ENCODE assay signal across 26 mouse cellular contexts in genomic region chr2:160584568-160584967, GRCm38 (mm10).
DNase-seq lines count a peak whose midpoint lies in the region; ATAC-seq and TF ChIP-seq lines count a peak whose summit lies in the region.
"Had no signal": no experiment of that assay in that cellular context is flagged by ENCODE, and none has a peak within 500 bp of the region (broad histone marks: within the 10 kb centered on the region; RNA-seq: fewer than 3 reads in every experiment).

No protein-coding gene starts in this region.

- no peak for TF ChIP-seq CTCF in forebrain, postnatal 0 days (IDR thresholded peaks at IDR 0.05; ENCODE audit: low read depth)
- TF ChIP-seq CTCF in midbrain, postnatal 0 days (IDR thresholded peaks at IDR 0.05) = no peak

- H3K9ac ChIP-seq in forebrain, postnatal 0 days = no peak overlapping the region
- H3K9ac ChIP-seq in forebrain, embryonic 13.5 days = 0 out of 2 replicates have a peak overlapping the region, but pooled peaks have one; percentile 1
- no peak overlapping the region for H3K9ac ChIP-seq in forebrain, embryonic 12.5 days
- no peak overlapping the region for H3K9ac ChIP-seq in midbrain, embryonic 14.5 days (replicated peaks; ENCODE audit: low read length)
- H3K9ac ChIP-seq in midbrain, postnatal 0 days (replicated peaks; ENCODE audit: low read length, poor library complexity, severe bottlenecking) = no peak overlapping the region
- H3K9ac ChIP-seq: embryonic facial prominence, embryonic 13.5 days; embryonic facial prominence, embryonic 15.5 days had no signal

- peaks cover 38% of the 10 kb centered on the region for H3K4me1 ChIP-seq in forebrain, embryonic 10.5 days
- no peaks in the 10 kb centered on the region for H3K4me1 ChIP-seq in forebrain, postnatal 0 days (ENCODE audit: insufficient read depth)
- peaks cover 24% of the 10 kb centered on the region for H3K4me1 ChIP-seq in forebrain, embryonic 13.5 days
- H3K4me1 ChIP-seq in forebrain, embryonic 12.5 days = peaks cover 32% of the 10 kb centered on the region
- peaks cover 12% of the 10 kb centered on the region for H3K4me1 ChIP-seq in midbrain, embryonic 14.5 days (ENCODE audit: control insufficient read depth, insufficient read depth, low read length)
- no peaks in the 10 kb centered on the region for H3K4me1 ChIP-seq in midbrain, postnatal 0 days (ENCODE audit: insufficient read depth, low read length)
- H3K4me1 ChIP-seq: embryonic facial prominence, embryonic 13.5 days had no signal

- H3K36me3 ChIP-seq in forebrain, embryonic 10.5 days (replicated peaks) = no peaks in the 10 kb centered on the region
- no peaks in the 10 kb centered on the region for H3K36me3 ChIP-seq in forebrain, postnatal 0 days (ENCODE audit: insufficient read depth)
- H3K36me3 ChIP-seq in forebrain, embryonic 13.5 days (ENCODE audit: poor library complexity, severe bottlenecking) = no peaks in the 10 kb centered on the region
- no peaks in the 10 kb centered on the region for H3K36me3 ChIP-seq in forebrain, embryonic 12.5 days (replicated peaks)
- no peaks in the 10 kb centered on the region for H3K36me3 ChIP-seq in midbrain, embryonic 14.5 days (ENCODE audit: control insufficient read depth, insufficient read depth, low read length)
- no peaks in the 10 kb centered on the region for H3K36me3 ChIP-seq in midbrain, postnatal 0 days (ENCODE audit: insufficient read depth, low read length)
- H3K36me3 ChIP-seq: embryonic facial prominence, embryonic 13.5 days; embryonic facial prominence, embryonic 15.5 days; G1E had no signal

- H3K4me3 ChIP-seq in forebrain, embryonic 10.5 days = no peak overlapping the region
- no peak overlapping the region for H3K4me3 ChIP-seq in forebrain, postnatal 0 days (ENCODE audit: low read depth, low read length)
- no peak overlapping the region for H3K4me3 ChIP-seq in forebrain, embryonic 13.5 days
- no peak overlapping the region for H3K4me3 ChIP-seq in forebrain, embryonic 12.5 days (replicated peaks)
- no peak overlapping the region for H3K4me3 ChIP-seq in midbrain, embryonic 14.5 days (replicated peaks; ENCODE audit: low read depth, low read length)
- no peak overlapping the region for H3K4me3 ChIP-seq in midbrain, postnatal 0 days (ENCODE audit: low read depth, low read length)
- H3K4me3 ChIP-seq: embryonic facial prominence, embryonic 13.5 days; embryonic facial prominence, embryonic 15.5 days; erythroblast, embryonic 14.5 days had no signal

- peaks cover 41% of the 10 kb centered on the region for H3K27me3 ChIP-seq in forebrain, embryonic 10.5 days (ENCODE audit: poor library complexity, severe bottlenecking)
- peaks cover 7% of the 10 kb centered on the region; the same call in 1 of the 2 replicates for H3K27me3 ChIP-seq in forebrain, postnatal 0 days (ENCODE audit: insufficient read depth, low read length)
- peaks cover 19% of the 10 kb centered on the region for H3K27me3 ChIP-seq in forebrain, embryonic 13.5 days
- peaks cover 40% of the 10 kb centered on the region for H3K27me3 ChIP-seq in forebrain, embryonic 12.5 days
- peaks cover 3% of the 10 kb centered on the region; the same call in 1 of the 2 replicates for H3K27me3 ChIP-seq in midbrain, embryonic 14.5 days (ENCODE audit: control insufficient read depth, insufficient read depth, low read length)
- H3K27me3 ChIP-seq in midbrain, postnatal 0 days (ENCODE audit: insufficient read depth, low read length) = peaks cover 3% of the 10 kb centered on the region; the same call in 1 of the 2 replicates

- no peak for ATAC-seq in forebrain, postnatal 0 days
- ATAC-seq in forebrain, embryonic 13.5 days = no peak
- ATAC-seq in forebrain, embryonic 12.5 days (ENCODE audit: low FRiP score) = no peak; the same call in 1 of the 2 replicates
- no peak for ATAC-seq in midbrain, embryonic 14.5 days (ENCODE audit: low FRiP score, low TSS enrichment)
- ATAC-seq in midbrain, postnatal 0 days (ENCODE audit: low FRiP score) = no peak
- ATAC-seq: activated CD4-positive, CD25-positive, alpha-beta regulatory T cell, adult 4 months; CD4-positive, CD25-positive, alpha-beta regulatory T cell, adult 4 months; Patski had no signal

- no peak overlapping the region for H3K4me2 ChIP-seq in forebrain, postnatal 0 days (ENCODE audit: low read depth)
- H3K4me2 ChIP-seq in forebrain, embryonic 13.5 days = peak overlapping the region; percentile 16; the same call in 1 of the 2 replicates
- H3K4me2 ChIP-seq in forebrain, embryonic 12.5 days = no peak overlapping the region
- no peak overlapping the region for H3K4me2 ChIP-seq in midbrain, embryonic 14.5 days (ENCODE audit: low read length)
- no peak overlapping the region for H3K4me2 ChIP-seq in midbrain, postnatal 0 days (ENCODE audit: low read depth, low read length, poor library complexity, severe bottlenecking)
- H3K4me2 ChIP-seq: embryonic facial prominence, embryonic 13.5 days; embryonic facial prominence, embryonic 15.5 days had no signal

- H3K9me3 ChIP-seq in forebrain, embryonic 10.5 days = no peaks in the 10 kb centered on the region
- H3K9me3 ChIP-seq in forebrain, postnatal 0 days (ENCODE audit: low read length) = no peaks in the 10 kb centered on the region
- 0 out of 2 replicates have a peak, but pooled peaks cover 4% of the 10 kb centered on the region for H3K9me3 ChIP-seq in forebrain, embryonic 13.5 days (replicated peaks)
- no peaks in the 10 kb centered on the region for H3K9me3 ChIP-seq in forebrain, embryonic 12.5 days
- H3K9me3 ChIP-seq in midbrain, embryonic 14.5 days (ENCODE audit: control insufficient read depth, low read length) = no peaks in the 10 kb centered on the region
- no peaks in the 10 kb centered on the region for H3K9me3 ChIP-seq in midbrain, postnatal 0 days (ENCODE audit: low read length)
- H3K9me3 ChIP-seq: embryonic facial prominence, embryonic 13.5 days; embryonic facial prominence, embryonic 15.5 days; G1E had no signal

- DNase-seq in forebrain, embryonic 10.5 days (ENCODE audit: extremely low spot score, low spot score) = no peak
- no peak for DNase-seq in forebrain, postnatal 0 days
- DNase-seq in midbrain, embryonic 14.5 days = peak; percentile 57
- no peak for DNase-seq in midbrain, postnatal 0 days (ENCODE audit: low spot score)
- peak; percentile 79 for DNase-seq in retina, postnatal 1 day
- DNase-seq in right cerebral cortex, adult 2 months (ENCODE audit: low spot score in 2 of 2) = no peak
- DNase-seq: adrenal gland, adult 8-10 months; adrenal gland, postnatal 14 days; adrenal gland, postnatal 36 days; B cell, adult 2 months; cerebellum, adult 11 months; cerebellum, adult 18-20 months; cerebellum, adult 8-10 months; cerebellum, adult 9-11 months; cerebellum, postnatal 14 days; cerebellum, postnatal 36 days; embryo, embryonic 11 days had no signal

- H3K27ac ChIP-seq in forebrain, embryonic 10.5 days = 0 out of 2 replicates have a peak overlapping the region, but pooled peaks have one; percentile 25
- H3K27ac ChIP-seq in forebrain, postnatal 0 days (ENCODE audit: low read depth, low read length) = no peak overlapping the region
- H3K27ac ChIP-seq in forebrain, embryonic 13.5 days = no peak overlapping the region
- H3K27ac ChIP-seq in forebrain, embryonic 12.5 days = no peak overlapping the region
- no peak overlapping the region for H3K27ac ChIP-seq in midbrain, embryonic 14.5 days (replicated peaks; ENCODE audit: low read depth, low read length)
- no peak overlapping the region for H3K27ac ChIP-seq in midbrain, postnatal 0 days (ENCODE audit: low read depth, low read length)
- H3K27ac ChIP-seq: embryonic facial prominence, embryonic 13.5 days; embryonic facial prominence, embryonic 15.5 days had no signal

- WGBS in forebrain, embryonic 10.5 days = 48% methylated on average over 9 of the region's 9 CpGs
- WGBS in forebrain, postnatal 0 days = 14% methylated on average over 9 of the region's 9 CpGs
- 8% methylated on average over 9 of the region's 9 CpGs for WGBS in forebrain, embryonic 13.5 days
- WGBS in forebrain, embryonic 12.5 days = 17% methylated on average over 9 of the region's 9 CpGs
- WGBS in midbrain, embryonic 14.5 days = 32% methylated on average over 9 of the region's 9 CpGs
- 28% methylated on average over 9 of the region's 9 CpGs for WGBS in midbrain, postnatal 0 days

Comparison
In these comparisons a context has a peak if more than half of its experiments do, and no peak if none do; other contexts are left out.
1. DNase-seq: peak in midbrain, embryonic 14.5 days (single experiment) and retina, postnatal 1 day (single experiment); none in forebrain, embryonic 10.5 days (single experiment), forebrain, postnatal 0 days (single experiment), midbrain, postnatal 0 days (single experiment) and right cerebral cortex, adult 2 months (0 of 2).